In genomic region chr6:18171614-18172013, GRCm38 (mm10) we compare ENCODE assay signal across 8 mouse cellular contexts. TPM values are rescaled to one million over a fixed set of nuclear protein-coding genes. Genes with fewer than 3 reads are reported as not detected.
DNase-seq lines count a peak whose midpoint lies in the region; ATAC-seq and TF ChIP-seq lines count a peak whose summit lies in the region.

No protein-coding gene starts in this region.

- H3K9ac ChIP-seq in CH12.LX (ENCODE audit: insufficient read depth, low read depth), result no peak overlapping the region

- H3K27ac ChIP-seq in heart, embryonic 10.5 days, result no peak overlapping the region
- no peak overlapping the region for H3K27ac ChIP-seq in CH12.LX (ENCODE audit: insufficient read depth, low read depth)

- in situ Hi-C loops in CH12.LX (cut with MboI; ENCODE audit: low pct_ligation_motif_present, low pct_unique_long_range_greater_than_20kb, low sequenced_read_pairs), result no loop called here

- 56% methylated on average over 8 of the region's 8 CpGs for WGBS in heart, embryonic 10.5 days

- no peak for TF ChIP-seq EP300 in CH12.LX (IDR thresholded peaks at IDR 0.05; ENCODE audit: low read length)

- peak; percentile 4 to 14 for DNase-seq in heart, postnatal 14 days
- DNase-seq in heart, embryonic 10.5 days (ENCODE audit: low spot score), result no peak
- peak; percentile 22 for DNase-seq in CH12.LX (ENCODE audit: extremely low read depth)
- peak; percentile 22 for DNase-seq in brain, embryonic 14.5 days (ENCODE audit: low read depth)
- peak; percentile 67 for DNase-seq in kidney, adult 9 months
- DNase-seq in lung, postnatal 36 days, result peak; percentile 63
- DNase-seq in cerebellum, adult 8-10 months, result no peak

- no peaks in the 10 kb centered on the region for H3K4me1 ChIP-seq in heart, embryonic 10.5 days
- H3K4me1 ChIP-seq in CH12.LX (ENCODE audit: control insufficient read depth in 1 of 2, insufficient read depth in 2 of 2), result peaks cover 0 to 4% of the 10 kb centered on the region in 2 experiments; a peak in 1 of 4 replicates

- peak; percentile 27 for TF ChIP-seq RAD21 in CH12.LX (IDR thresholded peaks at IDR 0.05; ENCODE audit: low read depth, low read length)

- no peak overlapping the region for H3K4me2 ChIP-seq in CH12.LX (ENCODE audit: insufficient read depth, low read depth, poor library complexity, severe bottlenecking)

- dilution Hi-C loops in CH12.LX (cut with MboI; ENCODE audit: extremely low pct_ligation_motif_present, extremely low pct_unique_long_range_greater_than_20kb, low sequenced_read_pairs), result no loop called here

- TF ChIP-seq POLR2A in CH12.LX (IDR thresholded peaks at IDR 0.05; ENCODE audit: low read depth, low read length), result no peak
- no peak for TF ChIP-seq POLR2A in brain, embryonic 14.5 days (IDR thresholded peaks at IDR 0.05; ENCODE audit: borderline replicate concordance, extremely low read depth, insufficient read depth, insufficient read length, poor library complexity, severe bottlenecking)

- no peaks in the 10 kb centered on the region for H3K79me2 ChIP-seq in CH12.LX (replicated peaks; ENCODE audit: control insufficient read depth, extremely low read depth, insufficient read depth, poor library complexity, severe bottlenecking)

- H3K9me3 ChIP-seq in heart, embryonic 10.5 days, result no peaks in the 10 kb centered on the region
- H3K9me3 ChIP-seq in CH12.LX (replicated peaks; ENCODE audit: low read length), result no peaks in the 10 kb centered on the region

- no peaks in the 10 kb centered on the region for H3K36me3 ChIP-seq in heart, embryonic 10.5 days
- no peaks in the 10 kb centered on the region for H3K36me3 ChIP-seq in CH12.LX (replicated peaks in 1 of 2; ENCODE audit: control insufficient read depth in 1 of 2, insufficient read depth in 1 of 2, low read length in 1 of 2)

- intact Hi-C loops in heart, postnatal 14 days (cut with DNase I), result no loop called here

- peak in 1 of 2 experiments; percentile 69; a peak in 3 of 4 replicates for TF ChIP-seq CTCF in CH12.LX (conservative IDR thresholded peaks at IDR 0.05 in 1 of 2, IDR thresholded peaks at IDR 0.05 in 1 of 2; ENCODE audit: low read depth in 2 of 2, low read length in 2 of 2)
- peak; percentile 33; the same call in 1 of the 2 replicates for TF ChIP-seq CTCF in brain, embryonic 14.5 days (IDR thresholded peaks at IDR 0.05; ENCODE audit: borderline replicate concordance, extremely low read depth, insufficient read depth, insufficient read length)

- H3K27me3 ChIP-seq in heart, embryonic 10.5 days (ENCODE audit: insufficient read depth, poor library complexity, severe bottlenecking), result peaks cover 9% of the 10 kb centered on the region; the same call in 1 of the 2 replicates
- no peaks in the 10 kb centered on the region for H3K27me3 ChIP-seq in CH12.LX (replicated peaks)

- ATAC-seq in cerebellum, adult (ENCODE audit: insufficient number of reproducible peaks, low FRiP score, low TSS enrichment), result no peak

- no peak overlapping the region for H3K4me3 ChIP-seq in heart, embryonic 10.5 days
- H3K4me3 ChIP-seq in CH12.LX (replicated peaks in 1 of 3; ENCODE audit: low read depth in 2 of 3, low read length in 2 of 3, poor library complexity in 1 of 3), result no peak overlapping the region

TF ChIP-seq in CH12.LX, 34 proteins besides CTCF, POLR2A, EP300 and RAD21:
- TF ChIP-seq SMC3 (IDR thresholded peaks at IDR 0.05; ENCODE audit: low read depth, low read length) (peak; percentile 64), ELF1 (IDR thresholded peaks at IDR 0.05; ENCODE audit: low read depth, low read length) (no peak)

RNA-seq across cellular contexts. Expression of gene Cftr, which starts 1.1 kb away (rescaled TPM):
- total RNA-seq in heart, postnatal 14 days (2021), result under 1 TPM; 0.24 to 0.29 TPM
- polyA plus RNA-seq in heart, embryonic 10.5 days (2016; fragmentation: Nextera tagmentation; extraction: Ambion mirVana), result 0.14 and 0.29 TPM in 2 replicates
- not detected in 2 replicates for total RNA-seq in CH12.LX (2012; rRNA removed)
- not detected in 2 replicates for total RNA-seq in CH12.LX (2014; rRNA removed)
- not detected in 2 replicates for polyA plus RNA-seq in CH12.LX (2012; ENCODE audit: insufficient read length, low read depth)
- 0.25 and 0.38 TPM in 2 replicates for polyA plus RNA-seq in brain, embryonic 14.5 days (2012; rRNA removed)

Comparison
In these comparisons a context has a peak if more than half of its experiments do, and no peak if none do; other contexts are left out.
1. DNase-seq: peak in heart, postnatal 14 days (2 of 2), CH12.LX (single experiment), brain, embryonic 14.5 days (single experiment), kidney, adult 9 months (single experiment) and lung, postnatal 36 days (single experiment); none in heart, embryonic 10.5 days (single experiment) and cerebellum, adult 8-10 months (single experiment).